Mouse (Mus musculus) urinary bladder, postnatal 4 days (tissue): ENCODE data around the gene Ybx1.

Experiments
- DNase-seq, 2 experiments: peaks; one replicate each; pipeline ENCODE4 v3.0.0; 2021 to 2022; ENCODE audit warnings: low spot score in 2 of 2

Gene Ybx1

DNA sequence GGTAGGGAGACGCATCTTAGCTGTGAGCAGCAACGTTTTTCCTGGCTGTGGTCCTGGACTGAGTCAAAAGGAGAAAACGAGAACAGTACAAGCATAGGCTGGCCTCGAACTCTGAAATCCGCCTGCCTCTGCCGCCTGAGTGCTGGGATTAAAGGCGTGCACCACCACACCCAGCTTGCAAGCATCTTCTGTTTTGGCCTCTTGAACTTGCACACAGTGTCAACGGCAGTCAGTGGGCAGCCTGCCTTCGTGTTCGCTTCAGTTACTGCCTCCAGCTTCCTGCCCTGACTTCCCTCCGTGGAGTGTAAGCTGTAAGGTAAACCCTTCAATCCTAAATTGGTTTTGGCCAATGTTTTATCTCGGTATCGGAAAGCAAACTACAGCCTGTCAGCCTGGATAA lies 27.8 kb downstream of the Ybx1 start:
- no peak for DNase-seq

DNA sequence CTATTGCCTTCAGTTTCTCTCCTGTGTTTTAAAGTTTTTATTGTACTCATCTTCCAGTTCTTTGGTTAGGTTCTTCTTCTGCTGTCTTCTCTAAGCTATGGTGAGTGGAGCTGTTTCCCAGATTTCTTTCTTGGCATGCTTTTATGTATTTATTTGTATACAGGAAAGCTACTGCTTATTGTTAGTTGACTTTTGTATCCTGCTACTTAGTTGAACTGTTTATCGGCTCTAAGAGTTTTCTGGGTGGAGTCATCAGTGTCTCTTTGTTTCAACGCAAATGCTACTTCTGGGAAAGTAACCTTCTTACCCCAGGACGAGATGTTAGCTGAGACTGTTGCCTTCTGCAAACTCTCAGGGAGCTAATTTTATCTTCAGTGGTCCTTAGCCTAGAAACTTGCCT lies 30.9 kb downstream of the Ybx1 start:
- no peak for DNase-seq

DNA sequence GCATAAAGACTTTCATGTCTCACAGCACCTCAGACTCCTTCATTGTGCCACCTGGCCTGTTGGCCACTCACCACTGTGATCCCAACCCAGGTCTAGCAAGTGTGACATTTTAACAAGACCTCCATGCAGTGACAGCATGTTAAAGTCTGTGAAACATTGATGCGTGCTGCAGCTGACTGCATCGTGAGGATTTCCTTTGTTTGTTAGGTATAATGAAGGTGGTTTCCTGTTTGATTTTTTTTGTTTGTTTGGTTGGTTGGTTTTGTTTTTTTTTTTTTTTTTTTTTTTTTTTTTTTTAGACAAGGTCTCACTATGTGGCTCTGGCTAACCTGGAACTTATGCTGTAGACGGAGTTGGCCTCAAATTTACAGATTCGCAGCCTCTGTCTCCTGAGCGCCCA lies 31.9 kb downstream of the Ybx1 start:
- no peak for DNase-seq

DNA sequence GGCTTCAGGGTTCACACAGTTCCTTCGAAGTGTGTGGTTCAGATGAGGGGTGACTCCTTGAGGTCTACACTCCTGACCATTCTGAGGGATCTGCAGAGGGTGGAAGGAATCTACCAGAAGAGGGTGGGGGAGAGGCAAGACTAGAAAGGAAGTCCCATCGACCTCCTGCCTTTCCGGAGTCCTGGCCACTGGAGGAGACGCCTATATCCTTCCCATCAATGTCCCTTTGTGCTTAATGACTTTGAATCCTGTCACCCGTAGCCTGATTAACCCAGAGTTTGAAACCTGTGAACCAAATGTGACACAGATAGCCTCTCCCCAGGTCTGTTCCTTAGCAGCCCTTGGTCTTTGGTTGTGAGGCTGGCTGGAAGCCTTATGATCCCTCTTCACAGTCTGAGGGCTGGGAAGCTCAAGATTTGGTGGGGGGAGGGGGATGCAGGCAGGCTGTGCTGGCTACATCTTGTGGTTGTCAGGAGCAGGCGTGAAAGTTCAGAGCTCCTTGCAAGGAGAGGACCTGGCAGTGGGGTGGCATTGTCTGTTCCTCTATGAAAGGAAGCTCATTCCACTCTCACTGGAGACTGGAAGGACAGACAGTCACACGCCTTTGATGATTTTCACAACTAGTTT lies 33.2 kb downstream of the Ybx1 start:
- no peak for DNase-seq

DNA sequence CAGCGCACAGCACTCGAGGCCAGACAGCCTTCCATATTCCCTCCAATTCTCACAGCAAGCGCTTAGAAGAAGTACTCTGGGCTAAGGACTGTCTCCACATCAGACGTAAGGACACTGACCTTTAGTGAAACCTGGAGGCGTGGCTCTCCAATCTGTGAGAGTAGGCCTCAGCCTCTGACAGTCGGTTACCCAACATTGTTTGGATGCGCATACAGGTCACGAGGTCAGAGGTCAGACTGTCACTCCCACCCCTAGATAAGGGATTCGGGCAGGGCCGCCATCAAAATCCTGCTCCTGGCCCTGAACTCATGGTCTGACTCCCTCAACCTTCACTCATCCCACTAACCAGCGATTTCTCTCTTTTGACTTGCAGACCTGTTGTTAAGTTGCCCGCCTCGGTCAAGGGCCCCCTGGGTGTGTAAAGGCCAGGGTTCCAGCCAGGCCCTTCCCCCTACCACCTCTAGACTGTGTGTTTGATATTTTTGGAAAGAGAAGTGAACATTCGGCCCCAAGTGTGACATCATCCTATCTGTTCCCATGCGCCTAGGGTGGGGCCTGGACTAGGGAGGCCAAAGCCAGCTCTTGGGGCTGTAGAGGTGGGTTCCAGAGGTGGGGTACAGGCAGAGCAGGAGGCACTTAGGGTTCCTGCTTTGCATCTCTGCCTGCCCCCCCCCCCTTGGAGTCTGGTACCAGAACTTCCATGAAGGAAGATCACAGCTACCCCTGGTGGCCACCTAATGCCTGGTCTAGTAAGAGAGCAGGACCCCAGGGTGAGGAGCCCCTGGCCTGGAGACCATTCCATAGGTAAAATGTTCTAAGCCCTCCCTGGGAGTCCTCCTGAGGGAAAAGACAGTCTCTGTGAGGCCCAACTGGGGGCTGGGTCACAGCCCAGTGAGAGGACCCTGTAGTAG lies 34.8 kb downstream of the Ybx1 start:
- no peak for DNase-seq

DNA sequence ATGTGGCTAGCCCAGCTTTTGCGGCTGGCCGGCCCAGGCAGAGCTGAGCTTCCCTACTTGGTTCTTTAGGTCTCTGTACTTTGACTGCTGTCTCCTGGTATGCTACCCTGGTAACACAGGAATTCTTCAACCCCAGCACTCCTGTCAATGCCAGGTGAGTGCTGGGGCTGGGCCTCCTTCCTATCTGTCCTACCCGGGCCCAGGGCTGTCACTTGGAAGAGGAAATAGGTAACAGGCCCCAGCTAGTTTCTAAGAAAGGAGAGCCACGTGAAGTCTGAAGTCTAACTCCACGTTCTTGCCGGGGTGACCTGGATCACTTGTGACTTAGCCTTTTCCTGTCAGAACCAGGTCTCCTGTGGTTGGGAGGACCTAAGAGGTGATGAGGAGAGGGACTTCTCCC lies 37.3 kb downstream of the Ybx1 start:
- DNase-seq = no peak

DNA sequence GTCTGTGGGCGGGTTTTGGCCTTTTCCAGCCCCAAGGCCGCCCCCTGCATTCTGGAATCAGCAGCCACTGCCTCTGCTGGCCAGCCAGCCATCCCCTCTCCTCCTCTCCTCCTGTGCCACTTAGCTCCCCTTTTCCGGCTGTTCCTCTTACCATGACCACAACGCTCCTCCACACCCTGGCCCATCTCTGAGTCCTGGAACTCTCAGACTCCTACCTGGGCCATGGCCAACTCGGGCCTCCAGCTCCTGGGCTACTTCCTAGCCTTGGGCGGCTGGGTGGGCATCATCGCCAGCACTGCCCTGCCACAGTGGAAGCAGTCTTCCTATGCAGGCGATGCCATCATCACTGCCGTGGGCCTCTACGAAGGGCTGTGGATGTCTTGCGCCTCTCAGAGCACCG lies 39.1 kb downstream of the Ybx1 start, which contains the start of gene Cldn19:
Gene Cldn19 (plus strand): TSS at position 64 of the 400 bp plus-strand sequence.
- no peak for DNase-seq

DNA sequence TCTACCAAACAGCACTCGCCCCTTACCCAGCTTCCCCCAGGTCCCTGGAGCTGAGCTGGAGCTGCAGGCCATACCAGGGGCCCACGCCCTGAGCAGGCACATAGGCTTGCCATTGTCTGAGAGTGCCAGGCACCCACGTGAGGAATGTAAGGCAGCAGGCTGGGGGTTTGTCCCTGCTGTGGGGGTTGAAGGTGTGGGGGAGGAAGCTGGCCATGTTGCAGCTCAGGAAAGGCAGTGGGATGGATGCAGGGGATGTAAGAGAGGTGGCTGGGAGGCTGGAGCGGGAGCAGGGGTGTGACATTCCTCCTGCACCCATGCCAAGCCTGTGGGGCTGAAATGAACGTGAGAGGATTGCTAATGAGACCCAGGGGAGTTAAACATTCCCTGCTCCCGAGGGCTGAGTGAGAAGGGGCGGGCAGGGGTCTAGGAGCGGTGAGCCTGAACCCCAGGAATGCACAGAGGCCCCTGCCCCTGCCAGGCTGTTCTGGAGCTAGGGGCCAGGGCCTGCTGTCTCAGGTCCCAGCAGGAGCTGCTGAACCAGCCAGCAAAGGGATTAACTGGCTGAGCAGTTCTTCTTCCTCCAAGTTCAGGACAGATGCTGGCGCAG lies 40.3 kb downstream of the Ybx1 start:
- DNase-seq = no peak

DNA sequence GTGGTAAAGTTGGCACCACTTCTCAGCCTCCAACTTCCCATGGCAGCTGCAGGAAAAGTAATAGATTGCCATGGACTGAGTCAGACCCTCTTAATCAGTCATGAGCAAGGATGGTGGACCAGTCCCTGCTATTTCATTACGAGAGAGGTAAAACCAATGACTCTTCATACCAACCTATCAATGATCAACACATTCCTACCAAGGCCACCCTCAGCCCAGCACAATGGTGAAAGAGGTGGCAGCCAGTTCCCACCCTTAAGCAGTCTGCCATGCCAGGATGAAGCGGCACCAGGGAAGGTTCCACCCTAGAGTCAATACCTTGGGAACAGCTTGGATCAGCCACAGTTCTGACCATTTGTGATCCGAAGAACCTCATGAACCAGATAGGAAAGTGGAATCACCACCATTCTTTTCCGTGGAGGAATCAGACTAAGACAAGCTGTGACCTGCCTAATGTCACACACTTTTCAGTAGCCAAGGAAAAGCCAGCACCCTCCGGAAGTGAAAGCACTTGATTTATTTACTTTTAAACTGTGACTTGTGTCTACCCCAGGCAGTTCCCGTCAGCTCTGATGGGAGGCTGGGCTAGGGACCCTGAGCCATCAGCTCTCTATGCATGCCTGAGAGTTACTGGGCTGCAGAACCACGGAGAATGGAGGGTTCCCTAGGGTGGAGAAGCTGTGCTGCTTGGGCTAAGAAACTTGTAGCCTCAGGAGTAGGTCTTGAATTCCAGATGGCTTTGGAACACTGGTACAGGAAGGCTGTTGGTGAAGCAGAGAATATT lies 42.2 kb downstream of the Ybx1 start:
- no peak for DNase-seq

DNA sequence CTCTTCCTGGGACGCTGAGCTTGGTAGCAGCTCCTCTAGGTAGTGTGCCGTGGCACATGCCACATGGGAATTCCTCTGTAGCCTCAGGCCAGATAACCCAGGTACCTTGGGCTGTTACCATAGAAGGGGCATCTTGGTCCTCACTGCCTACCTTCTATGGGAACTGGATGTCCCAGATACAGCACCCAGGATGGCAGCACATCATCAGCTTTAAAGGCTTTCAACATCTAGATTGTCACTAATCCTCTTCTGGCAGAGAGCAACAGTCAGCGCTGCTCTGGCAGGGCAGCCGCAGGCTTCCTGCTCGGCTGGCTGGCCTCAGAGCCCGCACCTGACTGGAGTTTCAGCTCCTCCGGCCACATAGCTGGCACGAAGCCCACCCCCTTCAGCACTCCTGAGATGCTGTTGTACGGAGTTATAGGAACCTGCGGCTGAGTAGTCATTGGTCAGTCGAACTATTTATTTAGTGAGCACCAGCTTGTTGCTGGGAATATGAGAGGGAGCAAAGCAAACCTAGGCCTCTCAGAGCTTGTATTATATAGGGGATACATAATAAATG lies 45.9 kb downstream of the Ybx1 start:
- DNase-seq = no peak

DNA sequence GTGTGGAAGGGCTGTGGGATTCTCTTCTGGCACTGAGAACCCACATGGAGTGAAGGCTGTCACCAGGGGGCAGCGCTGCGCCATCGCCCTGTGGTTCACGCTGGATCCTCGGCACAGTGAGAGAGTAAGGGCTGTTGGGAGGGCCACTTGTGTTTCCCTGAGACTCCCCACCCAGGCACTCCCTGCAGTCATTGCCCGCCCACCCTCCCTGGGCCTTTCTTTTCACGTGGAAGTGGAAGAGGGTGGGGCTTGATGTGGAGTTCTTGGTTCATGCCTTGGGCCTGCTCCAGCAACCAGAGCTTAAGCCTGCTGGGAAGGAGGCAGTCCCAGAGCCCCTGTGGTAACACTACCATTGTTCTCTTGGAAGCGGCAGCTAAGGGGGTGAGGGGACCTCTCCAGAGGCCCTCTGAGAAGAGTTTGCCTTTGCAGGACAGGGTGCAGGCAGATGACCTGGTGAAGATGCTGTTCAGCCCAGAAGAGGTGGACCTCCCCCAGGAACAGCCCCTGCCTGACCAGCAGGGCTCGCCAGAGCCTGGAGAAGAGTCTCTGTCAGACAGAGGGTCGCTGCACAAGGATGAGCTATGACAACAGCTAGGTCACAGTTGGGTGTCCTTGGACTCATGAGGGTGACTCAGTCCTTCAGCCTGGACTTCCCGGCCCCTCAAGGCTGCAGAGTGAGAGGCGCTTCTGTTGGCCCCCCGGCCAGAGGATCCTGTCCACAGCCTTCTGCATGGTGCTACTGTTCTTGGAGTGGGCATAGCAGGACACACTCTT lies 46.8 kb downstream of the Ybx1 start:
- peak; percentile 55 to 78 for DNase-seq

DNA sequence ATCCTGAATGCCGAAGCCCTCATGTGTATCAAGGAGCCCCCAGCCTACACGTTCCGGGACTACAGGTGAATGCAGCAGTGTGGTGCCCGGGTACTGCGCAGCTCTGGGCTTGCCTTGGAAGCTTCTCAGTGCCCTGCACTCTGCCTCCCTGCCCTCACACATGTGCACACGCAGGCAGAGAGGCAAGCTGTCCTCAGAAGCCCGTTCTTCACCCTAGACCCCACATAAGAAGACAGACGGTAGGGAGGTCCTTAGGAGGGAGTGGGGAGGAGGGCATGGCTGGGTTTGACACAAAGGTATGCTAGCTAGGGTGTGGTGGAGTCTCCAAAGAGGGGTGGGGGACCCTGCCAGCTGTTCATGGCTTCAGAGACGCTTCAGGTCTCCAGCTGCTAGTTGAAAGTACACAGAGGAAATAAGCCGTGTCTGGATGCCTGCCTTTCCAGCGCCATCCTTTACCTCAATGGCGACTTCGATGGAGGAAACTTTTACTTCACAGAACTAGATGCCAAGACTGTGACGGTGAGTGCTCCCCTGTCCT lies 47.6 kb downstream of the Ybx1 start:
- DNase-seq = no peak

DNA sequence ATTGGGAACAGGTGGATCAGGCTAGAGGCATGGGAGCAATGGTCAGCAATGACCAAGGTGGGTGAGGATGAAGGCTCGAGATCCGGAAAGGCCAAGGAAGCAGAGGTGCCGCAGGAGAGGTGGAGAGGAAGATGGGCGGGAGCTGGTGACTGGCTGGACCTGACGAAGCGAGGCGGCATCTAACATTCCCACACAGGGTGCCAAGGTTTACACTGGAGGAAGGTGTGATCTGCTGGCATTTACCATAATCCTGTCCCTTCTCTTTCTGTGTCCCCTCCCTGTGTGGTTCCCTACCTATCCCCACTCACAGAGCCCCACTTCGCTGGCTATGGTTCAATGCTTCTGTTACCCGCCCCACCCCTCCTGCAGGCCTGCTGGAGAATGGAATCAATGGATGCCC lies 48.4 kb downstream of the Ybx1 start:
- DNase-seq = no peak

DNA sequence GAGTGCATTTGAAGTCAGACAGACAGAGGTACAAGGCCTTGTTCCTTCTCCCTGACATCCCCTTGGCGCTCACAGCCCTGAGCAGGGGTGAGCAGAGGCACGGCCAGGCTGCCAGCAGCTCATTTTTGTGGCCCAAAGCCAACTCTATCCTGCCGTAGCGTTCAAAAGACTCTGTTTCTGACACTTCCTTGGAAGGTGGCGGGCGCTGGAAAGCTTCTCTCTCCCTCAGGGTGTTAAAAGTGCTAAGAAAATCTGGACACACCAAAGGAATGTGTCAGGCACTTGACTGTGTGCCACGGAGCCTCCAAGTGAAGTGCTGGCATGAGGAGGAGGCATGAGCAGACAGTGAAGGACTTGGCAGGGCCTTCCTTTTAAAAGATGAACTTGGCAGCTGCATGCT lies 48.8 kb downstream of the Ybx1 start:
- DNase-seq = peak in 1 of 2 experiments; percentile 53

DNA sequence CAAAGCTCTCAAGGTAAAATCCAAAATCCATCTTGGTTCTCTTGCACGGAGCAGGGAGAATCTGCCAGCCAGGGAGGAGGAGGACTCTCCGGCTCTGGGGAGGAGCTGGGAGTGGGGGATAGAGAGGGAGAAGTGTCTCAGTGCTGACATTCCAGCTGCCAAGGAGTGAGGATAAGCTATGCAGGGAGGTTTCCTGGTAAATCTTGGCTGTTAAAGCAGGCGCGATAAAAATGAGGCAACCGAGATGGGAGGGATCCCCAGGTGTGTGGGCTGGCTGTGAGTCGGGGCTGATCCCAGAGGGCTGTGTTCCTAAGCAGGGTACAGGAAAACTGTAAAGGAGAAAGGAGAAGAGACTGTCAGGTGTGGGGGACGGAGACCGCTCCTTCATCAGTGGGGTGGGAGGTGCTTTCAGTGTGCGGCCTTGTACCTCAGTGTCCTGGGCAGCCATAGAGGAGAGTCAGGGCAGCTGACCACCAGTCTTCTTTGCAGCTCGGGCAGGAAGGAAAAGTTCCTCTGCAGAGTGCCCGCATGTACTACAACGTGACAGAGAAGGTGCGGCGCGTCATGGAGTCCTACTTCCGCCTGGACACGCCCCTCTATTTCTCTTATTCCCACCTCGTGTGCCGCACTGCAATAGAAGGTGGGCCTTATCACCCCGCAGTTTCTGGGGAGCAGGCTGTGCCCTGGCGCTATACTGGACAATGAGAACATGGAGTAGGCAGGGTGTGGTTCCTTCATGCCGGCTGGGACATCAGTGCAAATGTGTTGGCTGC lies 49.8 kb downstream of the Ybx1 start:
- no peak for DNase-seq

DNA sequence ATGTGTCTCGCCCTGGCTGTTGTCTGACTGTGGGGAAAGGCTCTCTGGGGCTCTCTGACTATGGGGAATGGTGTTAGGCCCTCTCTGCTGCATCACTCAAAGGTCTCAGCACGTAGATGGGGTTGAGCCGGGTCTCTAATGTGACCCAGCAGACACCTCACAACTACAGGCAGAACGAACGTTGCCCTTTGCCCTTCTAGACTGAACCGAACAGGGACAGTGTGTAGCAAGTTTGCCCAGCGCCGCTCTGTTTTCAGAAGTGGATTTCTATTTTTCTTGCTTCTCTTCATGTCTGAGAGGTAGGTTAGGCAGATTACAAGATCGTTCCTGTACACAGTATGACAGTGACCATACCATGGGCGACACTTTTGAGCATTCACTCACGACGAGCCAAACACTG lies 51.8 kb downstream of the Ybx1 start:
- DNase-seq = no peak

DNA sequence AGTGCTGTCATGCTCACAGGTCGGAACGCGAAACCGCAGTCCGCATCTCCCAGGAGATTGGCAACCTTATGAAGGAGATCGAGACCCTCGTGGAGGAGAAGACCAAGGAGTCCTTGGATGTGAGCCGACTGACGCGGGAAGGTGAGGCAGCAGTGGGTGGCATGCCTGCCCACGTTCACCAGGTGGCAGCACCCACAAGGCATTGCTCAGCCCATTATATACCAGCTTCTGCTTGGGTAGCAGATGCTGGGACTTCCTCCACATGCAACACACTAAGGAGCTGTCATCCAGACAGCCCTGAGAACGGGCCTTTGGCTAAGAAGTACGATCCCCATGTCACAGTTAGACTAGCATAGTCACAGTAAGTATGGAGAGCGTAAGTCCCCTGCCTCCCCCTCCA lies 52.7 kb downstream of the Ybx1 start:
- DNase-seq = no peak

DNA sequence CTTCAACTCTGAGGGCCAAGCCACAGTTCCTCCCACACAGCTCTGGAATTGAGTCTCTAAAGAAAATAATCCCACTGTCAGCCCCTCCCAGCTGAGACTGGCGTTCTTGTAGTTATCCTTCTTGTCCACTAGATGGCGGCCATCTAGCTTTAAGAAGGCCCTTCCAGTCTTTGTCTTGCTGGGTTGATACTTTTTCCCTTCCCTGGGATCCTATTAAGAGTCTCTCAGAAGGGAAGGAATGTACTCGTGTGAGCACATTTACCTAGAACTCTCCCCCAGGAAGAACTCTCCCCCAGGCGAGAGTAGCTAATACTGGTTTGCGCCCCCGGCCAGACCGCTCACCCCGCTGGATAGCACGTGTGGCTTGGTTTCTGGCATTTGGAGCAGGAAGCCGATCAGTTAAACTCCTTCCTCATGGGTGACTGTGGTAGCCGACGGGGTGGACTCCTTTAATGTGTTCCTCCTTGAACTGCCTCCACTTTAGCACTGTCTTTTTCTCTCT lies 55.2 kb downstream of the Ybx1 start:
- DNase-seq = no peak

DNA sequence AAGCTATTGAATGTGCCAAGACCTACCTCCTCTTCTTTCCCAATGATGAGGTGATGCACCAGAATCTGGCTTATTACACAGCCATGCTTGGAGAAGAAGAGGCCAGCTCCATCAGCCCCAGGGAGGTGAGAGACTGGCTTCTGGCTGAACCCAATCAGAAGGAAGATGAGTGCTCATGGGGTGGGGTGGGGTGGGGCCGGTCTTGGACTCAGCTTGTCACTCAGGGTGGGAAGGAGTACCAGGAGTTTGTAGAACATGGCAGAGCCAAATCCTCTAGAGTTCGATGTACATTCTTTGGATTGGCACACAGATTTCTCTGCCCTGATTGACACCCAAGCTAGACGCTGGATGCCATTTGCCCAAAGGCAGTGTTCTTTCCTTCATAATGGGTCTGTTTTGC lies 55.7 kb downstream of the Ybx1 start:
- DNase-seq = no peak

DNA sequence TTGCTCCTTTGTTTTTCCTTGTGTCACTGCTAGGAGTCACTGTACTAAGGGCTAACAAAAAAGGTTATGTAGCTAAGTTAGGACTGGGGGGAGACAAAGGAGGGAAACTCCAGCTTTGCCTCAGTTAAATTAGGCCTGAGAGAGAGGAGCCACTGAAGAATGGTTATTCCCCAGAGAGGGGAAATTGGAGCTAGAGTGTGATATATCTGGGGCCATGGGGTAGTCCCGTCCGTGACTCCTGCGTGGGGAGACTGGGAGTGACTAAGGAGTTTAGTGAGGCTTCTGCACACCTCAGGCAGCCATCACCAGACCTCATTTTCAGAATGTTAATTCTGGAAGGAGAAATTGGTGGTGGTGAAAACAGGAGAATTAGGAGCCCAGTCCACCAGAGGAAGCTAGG lies 60.1 kb downstream of the Ybx1 start:
- DNase-seq = no peak
